Mouse (Mus musculus): ENCODE measurements around the gene Ndufa7.
A peak's percentile ranks its signal among the peaks of the same experiment; 100 is the strongest.
"Not testable (repeated sequence)": the region's sequence is repeated elsewhere in the genome, so short reads cannot be mapped to it uniquely, and the experiment has no call there.

Gene Ndufa7

DNA sequence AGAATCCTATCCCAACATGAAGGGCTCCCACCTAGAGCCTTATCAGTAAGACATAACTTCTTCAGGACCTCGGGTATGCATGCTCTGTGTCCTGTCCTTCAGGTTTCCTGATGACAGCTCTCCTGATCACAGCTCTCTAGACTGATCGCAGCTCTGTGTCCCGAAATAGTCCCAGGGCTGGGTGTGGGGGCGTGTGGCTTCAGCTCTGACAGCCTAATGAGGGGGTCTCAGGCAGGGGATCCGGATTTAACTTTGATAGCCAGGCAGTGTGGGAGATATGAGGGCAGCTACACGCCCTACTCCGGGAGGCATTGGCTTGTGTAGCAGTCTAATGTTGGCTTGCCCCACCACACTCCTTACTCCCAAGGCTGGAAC, 13.2 kb upstream of the Ndufa7 start:
- no peak for DNase-seq (ENCODE audit: low spot score)

DNA sequence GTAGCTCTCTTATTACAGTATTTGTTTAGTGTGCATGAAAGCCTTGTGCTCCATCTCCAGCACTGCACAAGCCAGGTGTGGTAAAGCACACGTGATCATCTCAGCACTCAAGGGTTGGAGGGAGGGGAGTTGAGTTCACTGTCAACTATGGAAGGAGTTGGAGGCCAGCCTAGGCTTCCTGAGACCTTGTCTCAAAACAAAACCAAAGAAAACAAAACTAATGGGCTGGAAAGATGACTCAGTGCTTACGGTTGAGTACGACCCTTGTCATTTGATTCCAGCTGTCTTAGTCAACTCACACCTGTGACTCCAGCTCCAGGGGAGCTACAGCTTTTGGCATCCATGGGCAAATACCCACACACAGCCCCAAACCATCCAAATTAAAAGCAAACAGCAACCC, 11.9 kb upstream of the Ndufa7 start:
- DNase-seq (ENCODE audit: low spot score) = peak; percentile 62

DNA sequence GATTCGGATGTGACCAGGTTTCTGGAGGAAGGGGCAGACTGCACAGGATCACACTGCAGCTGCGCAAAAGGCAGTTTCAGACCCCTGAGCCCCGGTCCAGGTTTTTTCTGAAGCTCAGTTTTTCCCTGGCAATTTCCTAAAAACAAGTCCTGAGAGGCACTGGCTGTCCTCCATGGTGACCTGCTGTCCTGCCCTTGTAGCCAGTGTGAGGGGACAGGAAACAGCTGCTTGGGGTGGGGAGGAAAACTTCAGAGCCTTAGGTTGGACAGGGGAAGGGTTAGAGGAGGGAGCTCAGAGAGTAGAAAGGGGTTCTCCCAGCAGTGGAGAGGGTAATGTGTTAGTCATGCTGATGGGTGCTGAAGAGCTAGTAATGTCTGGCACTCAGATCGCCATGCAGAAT, 11.4 kb upstream of the Ndufa7 start:
- no peak for DNase-seq (ENCODE audit: low spot score)

DNA sequence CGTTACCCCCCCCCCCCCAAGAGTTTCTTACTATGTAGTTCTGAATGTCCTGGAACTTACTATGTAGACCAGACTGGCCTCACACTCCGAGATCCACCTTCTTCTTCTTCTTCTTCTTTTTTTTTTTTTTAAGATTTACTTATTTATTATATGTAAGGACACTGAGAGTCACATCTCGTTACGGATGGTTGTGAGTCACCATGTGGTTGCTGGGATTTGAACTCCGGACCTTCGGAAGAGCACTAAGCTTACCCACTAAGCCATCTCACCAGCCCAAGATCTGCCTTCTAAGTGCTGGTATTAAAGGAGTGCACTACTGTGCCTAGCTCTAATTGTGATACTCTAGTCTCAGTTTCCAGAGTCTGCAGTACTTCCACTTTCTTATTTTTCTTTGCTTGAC, 9.0 kb upstream of the Ndufa7 start:
- no peak for DNase-seq (ENCODE audit: low spot score)

DNA sequence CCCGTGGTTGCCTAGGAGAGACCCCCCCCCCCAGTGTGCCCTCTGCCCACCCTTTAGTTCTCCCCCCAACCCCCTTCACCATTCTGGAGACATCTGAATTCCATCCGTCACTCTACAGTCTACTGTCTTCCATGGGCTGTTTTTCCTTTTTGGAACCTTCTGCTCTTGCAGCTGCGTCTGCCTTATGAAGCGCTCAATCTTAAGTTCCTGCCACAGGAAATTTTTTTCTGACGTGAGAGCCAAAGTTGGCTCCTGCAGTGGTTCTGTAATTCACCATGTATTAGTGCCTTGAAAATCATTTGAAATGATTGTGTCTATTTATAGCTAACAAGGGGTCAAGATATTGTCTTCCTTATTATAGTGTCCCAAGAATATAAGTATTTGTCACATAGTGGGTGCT, 7.8 kb upstream of the Ndufa7 start:
- DNase-seq (ENCODE audit: low spot score) = no peak

DNA sequence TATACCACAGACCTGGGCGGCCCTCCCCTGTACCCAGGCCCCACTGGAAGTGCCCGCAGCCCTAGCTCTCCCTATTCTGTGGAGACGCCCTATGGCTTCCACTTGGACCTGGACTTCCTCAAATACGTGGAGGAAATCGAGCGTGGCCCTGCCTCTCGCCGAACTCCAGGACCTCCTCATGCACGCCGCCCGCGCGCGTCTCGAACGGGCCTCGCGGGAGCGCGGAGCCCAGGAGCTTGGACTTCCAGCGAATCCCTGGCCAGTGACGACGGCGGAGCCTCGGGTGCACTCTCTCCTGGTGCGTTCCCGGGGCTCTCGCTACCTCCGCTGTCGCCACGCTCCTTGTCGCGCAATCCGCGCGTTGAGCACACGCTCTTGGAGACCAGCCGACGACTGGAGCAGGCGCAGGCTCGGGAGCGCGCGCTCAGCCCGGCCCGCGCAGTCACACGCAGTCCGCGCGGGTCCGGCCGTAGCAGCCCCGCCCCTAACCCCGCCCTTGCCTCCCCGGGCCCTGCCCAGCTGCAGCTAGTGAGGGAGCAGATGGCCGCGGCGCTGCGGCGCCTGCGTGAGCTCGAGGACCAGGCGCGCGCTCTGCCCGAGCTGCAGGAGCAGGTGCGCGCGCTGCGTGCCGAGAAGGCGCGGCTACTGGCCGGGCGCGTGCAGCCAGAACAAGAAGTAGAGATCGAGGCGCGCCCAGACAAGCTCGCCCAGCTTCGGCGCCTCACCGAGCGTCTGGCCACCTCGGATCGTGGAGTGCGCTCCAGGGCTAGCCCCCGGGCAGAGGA, 7.0 kb upstream of the Ndufa7 start:
- DNase-seq (ENCODE audit: low spot score) = peak; percentile 91

DNA sequence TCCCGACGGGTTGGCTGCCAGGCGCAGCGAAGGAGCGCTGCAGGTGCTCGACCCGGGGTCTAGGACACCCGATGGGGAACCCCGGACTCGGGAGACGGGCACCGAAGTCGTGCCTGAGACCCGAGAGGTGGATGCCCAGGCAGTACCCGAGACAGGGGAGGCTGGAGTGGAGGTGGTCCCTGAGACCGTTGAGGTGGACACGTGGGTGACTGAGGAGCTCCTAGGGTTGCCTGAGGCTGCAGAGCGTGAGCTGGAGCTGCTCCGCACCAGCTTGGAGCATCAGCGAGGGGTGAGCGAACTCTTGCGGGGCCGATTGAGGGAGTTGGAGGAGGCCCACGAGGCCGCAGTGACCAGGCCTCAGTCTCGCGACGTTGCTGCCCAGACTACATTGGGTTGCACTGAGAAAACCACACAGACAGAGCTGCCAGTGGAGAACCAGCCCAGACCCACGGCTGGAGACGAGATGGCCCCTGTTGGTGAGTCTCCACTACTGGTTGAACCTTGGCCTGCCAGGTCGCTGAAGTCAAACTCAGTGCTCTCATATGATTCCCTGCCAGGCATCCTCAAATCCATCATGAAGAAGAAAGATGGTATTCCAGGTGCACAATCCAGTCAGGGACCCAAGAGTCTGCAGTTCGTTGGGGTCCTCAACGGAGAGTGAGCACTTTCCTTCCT, 6.3 kb upstream of the Ndufa7 start:
- DNase-seq (ENCODE audit: low spot score) = no peak

DNA sequence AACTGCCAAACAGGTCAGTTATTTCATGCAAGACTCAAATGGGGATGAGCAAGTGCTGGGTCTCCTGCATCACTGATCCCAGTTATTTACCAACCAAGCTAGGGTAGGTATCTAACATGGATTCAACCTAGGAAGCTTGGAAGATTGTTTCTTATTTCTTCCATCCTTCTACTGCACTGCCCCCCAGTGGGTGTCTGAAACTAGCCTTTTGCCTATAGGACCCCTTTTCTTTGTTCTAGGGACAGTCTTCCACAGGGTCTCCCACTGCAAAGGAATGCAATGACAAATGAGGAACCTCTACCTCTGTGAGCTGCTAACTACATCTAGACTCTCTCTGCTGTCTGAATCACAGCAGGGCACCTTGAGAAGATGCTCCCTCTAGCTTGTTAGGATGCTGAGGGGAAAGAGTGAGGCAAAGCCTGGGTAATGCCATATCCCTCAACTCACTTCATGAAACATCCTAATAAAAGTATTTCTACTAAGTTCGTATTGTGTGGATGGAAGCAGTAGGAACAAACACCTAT, 1.9 kb upstream of the Ndufa7 start:
- no peak for DNase-seq (ENCODE audit: low spot score)

DNA sequence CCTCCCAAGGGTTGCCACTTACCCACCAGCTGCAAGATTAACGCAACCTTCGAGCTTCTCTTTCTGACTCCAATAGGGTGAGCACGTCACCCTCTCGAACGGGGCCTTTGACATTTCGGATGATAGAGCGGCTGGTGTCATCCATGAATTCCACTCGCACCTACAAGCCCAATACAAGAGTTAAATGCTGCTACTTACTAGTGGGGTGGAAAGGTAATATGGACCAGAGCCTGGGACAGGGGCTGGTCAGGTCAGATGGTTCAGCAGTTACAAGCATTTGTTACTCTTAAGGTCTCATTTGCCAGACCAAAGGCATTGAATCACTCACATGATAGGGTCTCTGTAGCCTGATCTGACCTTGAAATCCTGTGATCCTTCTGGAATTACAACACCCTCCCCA, 1.2 kb upstream of the Ndufa7 start:
- not testable (repeated sequence) for DNase-seq (ENCODE audit: low spot score)

DNA sequence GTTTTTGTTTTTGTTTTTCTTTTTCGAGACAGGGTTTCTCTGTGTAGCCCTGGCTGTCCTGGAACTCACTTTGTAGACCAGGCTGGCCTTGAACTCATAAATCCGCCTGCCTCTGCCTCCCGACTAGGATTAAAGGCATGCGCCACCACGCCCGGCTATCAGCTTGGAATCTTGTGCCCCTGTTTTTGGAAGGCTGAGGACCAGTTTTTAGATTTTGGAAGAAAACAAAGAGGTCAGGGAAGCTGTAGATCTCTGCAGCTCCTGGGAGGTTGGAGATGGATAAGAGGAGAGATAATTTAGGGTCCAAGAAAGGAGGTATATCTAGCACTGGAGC, 592 bp downstream of the Ndufa7 start:
- not testable (repeated sequence) for DNase-seq (ENCODE audit: low spot score)

DNA sequence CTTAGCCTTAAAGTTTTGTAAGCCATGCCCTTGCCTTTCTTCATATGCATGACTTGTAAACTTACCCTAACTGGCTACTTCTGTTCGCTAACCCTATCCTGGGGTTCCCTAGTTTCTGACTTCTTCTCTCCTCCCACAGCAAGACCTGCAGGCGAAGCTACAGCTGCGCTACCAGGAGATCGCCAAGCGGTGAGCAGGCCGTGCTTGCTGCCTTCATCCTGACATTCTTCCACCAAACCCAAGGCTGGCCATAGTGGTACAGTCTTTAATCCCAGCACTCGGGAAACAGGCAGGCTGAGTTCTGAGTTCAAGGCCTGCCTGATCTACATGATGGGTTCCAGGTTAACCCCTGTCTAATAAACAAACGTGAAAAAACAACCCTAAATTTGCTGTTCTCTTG, 1.1 kb downstream of the Ndufa7 start:
- DNase-seq (ENCODE audit: low spot score) = no peak

DNA sequence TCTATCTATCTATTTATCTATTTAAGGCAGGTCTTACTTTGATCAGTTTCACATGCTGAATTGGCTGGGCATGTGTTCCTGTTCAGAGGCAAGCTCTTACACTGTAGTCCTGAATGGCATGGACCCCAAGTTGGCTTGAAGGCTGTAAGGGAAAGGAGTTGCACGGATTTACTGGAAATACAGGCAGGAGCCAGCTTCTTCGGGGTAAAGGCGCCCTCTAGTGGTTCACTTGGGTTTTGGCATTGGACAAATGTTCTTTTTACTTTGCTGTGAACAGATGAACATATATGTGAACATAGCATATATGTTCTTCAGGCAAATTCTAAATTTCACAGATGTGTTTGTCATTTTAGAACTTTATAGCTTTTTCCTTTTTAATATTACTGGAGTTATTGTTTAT, 2.5 kb downstream of the Ndufa7 start:
- DNase-seq (ENCODE audit: low spot score) = peak; percentile 86

DNA sequence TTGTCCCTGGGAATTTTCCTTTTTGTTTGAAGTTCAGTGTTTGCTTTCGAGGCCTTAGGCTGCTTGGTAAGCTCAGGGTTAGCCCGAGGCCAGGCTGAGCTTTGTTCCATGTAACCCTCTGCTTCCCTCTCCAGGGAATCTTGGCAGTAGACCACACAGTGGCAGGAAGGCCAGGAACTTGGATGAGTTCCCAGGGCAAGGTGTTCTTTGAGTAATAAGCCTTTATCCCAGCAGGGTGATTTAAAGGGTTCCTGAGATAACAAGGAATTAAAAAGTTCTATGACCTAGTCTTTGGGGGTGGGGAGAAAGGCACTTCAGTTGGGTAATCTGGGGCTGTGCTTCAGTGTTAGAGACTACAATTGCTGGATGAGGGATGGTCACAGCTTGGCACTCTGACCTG, 4.5 kb downstream of the Ndufa7 start:
- peak; percentile 76 for DNase-seq (ENCODE audit: low spot score)

DNA sequence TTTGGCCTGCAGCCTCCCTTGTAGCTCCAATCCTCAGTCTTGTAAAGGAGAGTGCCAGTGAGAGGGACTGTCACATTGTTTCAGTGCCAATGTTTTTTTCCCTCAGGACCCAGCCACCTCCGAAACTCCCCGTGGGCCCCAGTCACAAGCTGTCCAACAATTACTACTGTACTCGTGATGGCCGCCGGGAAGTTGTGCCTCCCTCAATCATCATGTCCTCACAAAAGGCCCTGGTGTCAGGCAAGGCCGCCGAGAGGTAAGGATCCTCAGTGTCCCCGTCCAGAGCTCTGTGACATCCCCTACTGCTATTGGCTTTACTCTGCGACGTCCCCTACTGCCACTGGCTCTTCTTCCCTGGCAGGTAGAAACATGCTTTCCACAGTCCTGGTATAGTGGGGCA, 5.2 kb downstream of the Ndufa7 start:
- no peak for DNase-seq (ENCODE audit: low spot score)

DNA sequence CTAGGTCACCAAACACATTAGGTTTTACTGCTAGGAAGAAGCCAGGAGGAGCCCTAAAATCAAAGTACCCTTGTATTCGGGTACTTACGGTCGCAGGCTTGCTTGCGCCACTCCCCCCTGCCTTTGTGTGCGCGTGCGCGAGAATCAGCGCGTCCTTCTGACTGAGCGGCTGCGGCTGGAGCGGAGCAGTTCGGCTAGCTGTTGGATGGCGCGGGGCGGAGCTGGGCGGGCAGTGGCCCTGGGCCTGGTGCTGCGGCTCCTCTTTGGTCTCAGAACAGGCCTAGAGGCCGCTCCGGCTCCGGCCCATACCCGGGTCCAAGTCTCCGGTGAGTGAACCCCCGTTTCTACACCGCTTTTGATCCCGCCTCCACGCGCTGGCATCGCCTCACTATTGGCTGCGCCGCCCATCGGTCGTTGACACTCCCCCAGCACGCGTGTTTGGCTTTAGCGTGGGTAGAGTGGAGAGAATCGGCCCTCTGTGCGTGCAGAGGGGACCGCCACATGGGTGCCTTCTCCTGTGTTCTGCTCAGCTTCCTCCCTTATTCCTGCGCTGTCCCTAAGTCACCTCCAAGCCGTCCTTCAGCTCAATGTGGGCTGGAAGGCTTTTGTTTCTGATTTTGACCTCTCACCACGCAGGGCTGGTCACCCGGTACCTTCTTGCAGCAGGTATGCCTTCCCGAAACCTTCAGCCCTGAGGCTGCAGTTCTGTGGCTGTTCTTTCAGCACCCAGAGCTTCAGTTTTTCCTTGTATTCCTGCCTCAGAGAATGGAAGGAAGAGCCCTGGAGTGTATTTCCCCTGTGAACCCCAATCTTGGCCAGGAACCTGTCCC, 18.8 kb downstream of the Ndufa7 start, which contains the start of gene Cd320:
Gene Cd320, plus strand, starts transcription at position 126 of the 830 bp plus-strand sequence.
- DNase-seq (ENCODE audit: low spot score) = peak; percentile 97

DNA sequence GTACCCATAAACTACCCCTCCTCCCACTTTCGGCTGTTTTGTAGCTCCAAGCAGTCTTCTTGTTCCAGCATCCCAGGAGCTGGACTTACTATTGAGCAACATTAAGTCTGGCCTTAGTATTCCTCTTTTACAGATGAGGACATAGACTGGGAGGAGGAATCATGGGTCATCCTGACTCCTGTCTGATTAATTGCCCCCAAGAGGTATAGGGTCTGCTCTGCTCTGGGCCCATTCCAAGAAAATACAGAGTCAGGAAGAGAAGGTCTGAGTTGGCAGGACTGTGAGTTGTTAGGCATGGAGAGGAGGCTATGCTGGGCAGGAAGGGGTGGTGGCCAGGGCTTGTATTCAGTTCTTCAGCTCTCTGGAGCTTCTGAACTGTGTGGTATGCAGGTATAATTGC, 19.8 kb downstream of the Ndufa7 start:
- DNase-seq (ENCODE audit: low spot score) = no peak

DNA sequence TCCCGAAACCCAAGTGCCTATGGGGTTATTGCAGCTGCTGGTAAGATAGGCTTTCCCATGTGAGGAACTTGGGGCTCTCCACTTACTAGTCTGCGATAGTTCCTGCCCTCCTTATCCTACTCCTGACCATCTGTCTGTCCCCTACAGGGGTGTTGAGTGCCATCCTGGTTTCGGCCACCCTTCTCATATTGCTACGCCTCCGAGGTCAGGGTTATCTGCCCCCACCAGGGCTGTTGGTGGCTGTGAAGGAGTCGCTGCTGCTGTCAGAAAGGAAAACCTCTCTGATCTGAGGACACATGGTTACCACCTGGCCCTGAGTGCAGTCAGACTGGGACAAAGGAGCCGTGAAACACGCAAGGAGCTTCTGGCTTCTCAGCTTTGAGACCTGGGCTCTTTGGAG, 23.8 kb downstream of the Ndufa7 start:
- DNase-seq (ENCODE audit: low spot score) = no peak

DNA sequence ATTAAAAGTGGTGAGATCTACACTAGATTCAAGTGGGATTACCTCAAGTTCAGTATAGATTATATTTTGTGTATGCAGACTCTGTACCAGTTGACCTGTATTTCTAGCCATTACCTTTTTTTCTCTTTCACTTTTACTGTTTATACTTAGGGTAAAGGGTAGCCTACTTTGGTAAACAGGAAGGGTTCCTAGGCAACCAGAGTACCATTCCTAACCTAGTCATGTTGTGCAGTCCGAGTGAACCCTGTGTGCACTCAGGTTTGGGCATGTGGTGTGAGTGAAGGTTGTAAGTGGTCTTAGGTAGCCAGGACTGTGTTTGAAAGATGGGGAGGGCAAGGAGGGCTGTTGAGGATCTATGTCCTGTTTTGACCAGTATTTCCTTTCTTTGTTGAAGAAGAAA, 27.0 kb downstream of the Ndufa7 start:
- no peak for DNase-seq (ENCODE audit: low spot score)

DNA sequence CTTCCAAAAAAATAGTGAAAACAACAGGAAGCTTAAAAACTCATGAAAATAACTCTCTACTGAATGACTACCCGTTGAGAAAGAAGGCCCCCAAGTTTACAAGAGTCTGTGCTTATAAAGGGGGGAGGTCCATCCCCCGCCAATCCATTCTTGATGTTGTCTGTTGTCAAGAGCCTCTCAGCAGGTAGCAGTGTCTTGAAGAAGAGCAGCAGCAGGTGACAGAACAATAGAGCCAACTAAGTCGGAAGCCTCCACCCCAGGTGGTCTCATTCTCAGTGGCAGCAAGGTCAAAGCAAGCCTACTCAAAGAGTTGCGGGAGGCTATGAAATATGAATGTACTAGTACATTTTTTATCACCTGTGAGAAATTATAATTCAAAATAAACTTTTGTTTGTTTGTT, 33.4 kb downstream of the Ndufa7 start:
- no peak for DNase-seq (ENCODE audit: low spot score)

DNA sequence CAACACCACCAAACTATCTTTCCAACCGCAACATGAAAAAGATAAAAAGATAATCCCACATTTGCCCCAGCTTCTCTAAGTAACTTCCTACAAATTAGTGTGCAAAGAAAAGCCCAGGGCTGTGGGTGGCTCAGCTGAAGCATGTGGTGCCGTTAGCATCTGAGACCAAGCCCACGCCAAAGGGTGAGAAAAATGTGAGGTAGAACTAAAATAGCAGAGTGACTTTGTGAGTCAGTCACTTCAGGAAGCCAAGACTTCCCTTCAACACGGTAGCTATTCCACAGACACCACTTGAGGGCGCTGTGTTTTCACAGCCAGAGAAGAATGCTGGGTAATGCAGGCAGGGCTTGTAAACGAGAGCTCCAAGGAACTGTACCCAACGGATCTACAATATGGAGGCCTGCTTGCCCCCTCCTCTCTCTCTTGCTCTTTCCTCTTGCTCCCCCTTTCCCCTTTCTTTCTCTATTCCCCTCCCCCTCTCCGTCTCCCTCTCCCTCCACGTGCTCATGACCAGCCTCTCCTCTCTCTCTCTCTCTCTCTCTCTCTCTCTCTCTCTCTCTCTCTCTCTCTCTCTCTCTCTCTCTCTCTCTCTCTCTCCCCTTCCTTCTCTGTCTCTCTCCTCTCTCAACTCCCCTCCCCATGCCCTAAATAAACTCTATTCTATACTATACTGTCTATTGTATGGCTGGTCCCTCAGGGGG, 41.1 kb downstream of the Ndufa7 start:
- no peak for DNase-seq (ENCODE audit: low spot score)

DNA sequence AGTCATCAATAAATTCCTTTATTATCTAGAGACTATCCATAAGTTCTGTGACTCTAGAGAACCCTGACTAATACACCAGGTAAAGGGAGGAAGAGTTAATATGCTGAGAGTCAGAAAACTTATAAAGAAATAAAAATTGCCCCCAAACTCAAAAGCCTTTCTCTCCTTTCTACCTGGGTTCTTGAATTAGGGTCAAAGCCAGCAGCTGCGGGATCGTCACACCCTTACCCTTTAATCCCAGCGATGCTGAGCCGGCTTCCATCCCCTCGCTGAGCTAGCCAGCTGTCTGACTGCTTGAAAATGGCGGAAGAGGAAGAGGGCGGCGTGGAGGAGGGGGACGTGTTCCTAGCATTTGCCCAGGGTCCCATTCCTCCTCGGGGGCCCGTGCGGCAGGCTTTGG, 49.2 kb downstream of the Ndufa7 start, which contains the start of gene Gm7029:
Gene Gm7029, plus strand, starts transcription at position 301 of the 400 bp plus-strand sequence.
- not testable (repeated sequence) for DNase-seq (ENCODE audit: low spot score)

DNA sequence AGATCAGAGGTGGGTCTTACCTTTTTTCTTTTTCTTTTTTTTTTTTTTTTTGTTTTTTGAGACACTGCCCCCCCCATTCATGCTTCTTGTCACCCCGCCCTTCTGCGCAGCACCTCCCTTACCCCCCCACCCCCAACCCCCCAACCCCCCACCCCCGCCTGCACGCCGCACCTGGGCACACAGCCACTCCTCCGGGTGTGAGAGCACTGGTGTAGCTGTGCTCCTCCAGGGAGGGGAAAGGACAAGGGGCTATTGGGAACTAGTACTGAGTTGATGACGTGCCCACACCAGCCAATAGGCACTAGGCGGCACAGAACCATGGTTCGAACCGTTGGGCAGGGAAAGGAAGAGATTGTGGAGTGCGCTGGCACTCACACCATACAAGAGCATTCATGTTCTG, 50.0 kb downstream of the Ndufa7 start:
- DNase-seq (ENCODE audit: low spot score) = no peak

Measured in adipocyte (in vitro differentiated cells).